Mouse (Mus musculus) stomach, embryonic 14.5 days (tissue): Measurements from ENCODE around the gene Vhl. TPM values are rescaled to one million over a fixed set of nuclear protein-coding genes. Genes with fewer than 3 reads are reported as not detected.

Experiments used
- ATAC-seq: fragments of 200-750 bp; cut with Nextera tagmentation; 2 replicates; pipeline ENCODE4 v1.8.0; 2017; ENCODE audit warnings: low read depth, moderate TSS enrichment; ENCODE audit not compliant: insufficient number of reproducible peaks, insufficient read depth, low FRiP score
- H3K27ac ChIP-seq: fragments of 300-500 bp; sonication (generic); 2 replicates; pipeline ENCODE4 v1.5.1; 2014; ENCODE audit warnings: mild to moderate bottlenecking, low read length, moderate library complexity, mixed read lengths
- H3K27me3 ChIP-seq: fragments of 300-500 bp; sonication (generic); 2 replicates; pipeline ENCODE4 v1.6.1; 2014; ENCODE audit warnings: low read length, control low read depth, mixed read lengths; ENCODE audit not compliant: control insufficient read depth, insufficient read depth
- H3K36me3 ChIP-seq: fragments of 300-500 bp; sonication (generic); 2 replicates; pipeline ENCODE4 v1.6.1; 2014; ENCODE audit warnings: mild to moderate bottlenecking, control low read depth, low read length, moderate library complexity, mixed read lengths; ENCODE audit not compliant: control insufficient read depth, insufficient read depth
- H3K4me1 ChIP-seq: fragments of 300-500 bp; sonication (generic); 2 replicates; pipeline ENCODE4 v1.6.1; 2014; ENCODE audit warnings: low read length, control low read depth, mixed read lengths; ENCODE audit not compliant: control insufficient read depth, insufficient read depth
- H3K4me2 ChIP-seq: fragments of 300-500 bp; sonication (generic); replicated peaks from 2 replicates; pipeline ENCODE4 v1.6.1; 2014; ENCODE audit warnings: low read depth, low read length, control low read depth
- H3K4me3 ChIP-seq: fragments of 300-500 bp; sonication (generic); 2 replicates; pipeline ENCODE4 v1.5.1; 2014; ENCODE audit warnings: low read depth, low read length, control low read depth
- H3K9ac ChIP-seq: fragments of 300-500 bp; sonication (generic); replicated peaks from 2 replicates; pipeline ENCODE4 v1.6.1; 2014; ENCODE audit warnings: low read depth, mild to moderate bottlenecking, control low read depth, low read length, moderate library complexity, mixed read lengths
- H3K9me3 ChIP-seq: fragments of 300-500 bp; sonication (generic); 2 replicates; pipeline ENCODE4 v1.6.1; 2016; ENCODE audit warnings: low read depth, low read length, control low read depth; ENCODE audit not compliant: control insufficient read depth
- WGBS: fragments of 180-500 bp; shearing (Covaris S2); extraction: QIAGEN DNeasy Blood & Tissue Kit; methylation state at CpG from one replicate; pipeline ENCODE4 v1.1.7; 2014; 5-methylcytosine and 5-hydroxymethylcytosine counted together
- polyA plus RNA-seq: library from polyadenylated mRNA; unstranded; fragments of >200 nt; fragmentation: Nextera tagmentation; extraction: Ambion mirVana; gene quantifications from 2 replicates; pipeline ENCODE4 v1.2.1, GENCODE M21; 2014

Gene Vhl
- polyA plus RNA-seq, 1 experiment from 2014 or later = 43.5 TPM

DNA sequence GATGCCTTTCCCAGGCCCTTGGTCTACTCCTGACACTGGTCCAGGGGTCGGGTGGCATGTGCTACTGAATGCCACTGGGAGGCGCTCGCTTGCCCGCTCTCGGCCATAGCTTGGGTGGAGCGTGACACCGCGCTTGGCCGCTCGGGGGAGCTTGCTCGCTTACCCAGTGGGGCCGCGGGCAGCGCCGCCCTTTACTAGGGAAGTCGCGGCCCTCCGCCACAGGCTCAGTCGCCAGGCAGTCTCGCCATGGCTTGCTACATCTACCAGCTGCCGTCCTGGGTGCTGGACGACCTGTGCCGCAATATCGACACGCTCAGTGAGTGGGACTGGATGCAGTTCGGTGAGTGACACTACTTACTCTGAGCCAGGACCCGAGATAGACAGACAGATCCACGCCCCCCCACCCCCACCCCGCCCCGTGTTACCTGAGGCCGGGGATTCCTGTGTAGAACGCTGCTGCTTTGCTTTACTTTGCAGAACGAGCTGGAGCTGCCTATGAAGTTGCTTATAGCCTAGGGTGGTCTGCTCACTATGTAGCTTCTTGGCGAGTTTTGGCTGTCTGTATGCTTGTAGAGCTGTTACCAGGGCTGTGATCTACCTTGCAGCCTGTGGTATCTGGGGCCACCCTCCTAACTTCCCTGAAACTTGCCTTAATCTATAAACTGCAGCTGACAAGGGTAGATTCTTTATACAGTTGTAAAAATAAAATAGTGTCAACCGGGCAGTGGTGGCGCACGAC is 14.7 kb downstream of the Vhl start, which contains the start of gene Irak2:
Irak2 (plus strand) TSS at position 166 of the 739 bp plus-strand sequence.
- H3K27ac ChIP-seq = no peak within 1 kb of the TSS; the same call in 1 of the 2 replicates
- H3K4me1 ChIP-seq = 0 out of 2 replicates have a peak, but pooled peaks cover 3% of the 10 kb centered on the region
- H3K27me3 ChIP-seq = no peaks in the 10 kb centered on the region
- H3K36me3 ChIP-seq = no peaks in the 10 kb centered on the region
- peak within 1 kb of the TSS; percentile 44 for H3K4me3 ChIP-seq
- 9% methylated on average over 37 of the region's 37 CpGs for WGBS
- H3K9ac ChIP-seq = peak within 1 kb of the TSS; percentile 40
- no peaks in the 10 kb centered on the region for H3K9me3 ChIP-seq
- peak; percentile 91 for ATAC-seq
- H3K4me2 ChIP-seq = peak within 1 kb of the TSS; percentile 63

DNA sequence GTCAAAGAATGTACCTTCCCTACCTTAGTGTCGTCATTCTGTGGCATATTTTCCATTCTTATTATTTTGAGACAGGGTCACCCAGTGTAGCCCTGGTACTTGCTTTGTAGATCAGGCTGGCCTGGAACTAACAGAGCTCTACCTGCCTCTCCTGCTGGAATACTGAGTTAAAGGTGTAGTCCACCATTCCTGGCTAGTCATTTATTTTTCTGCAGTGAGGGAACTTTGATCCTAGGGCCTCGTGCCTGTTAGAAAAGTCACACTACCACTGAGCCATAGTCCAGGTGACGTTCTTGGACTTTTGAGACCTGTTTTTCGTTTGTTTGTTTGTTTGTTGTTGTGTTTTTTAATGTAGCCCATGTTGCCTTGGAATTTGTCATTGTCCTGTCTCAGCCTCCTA is 15.4 kb downstream of the Vhl start:
- Histone ChIP-seq H3K4me1 (0 out of 2 replicates have a peak, but pooled peaks cover 3% of the 10 kb centered on the region), H3K9ac (no peak overlapping the region), H3K36me3 (no peaks in the 10 kb centered on the region), H3K9me3 (no peaks in the 10 kb centered on the region), H3K4me3 (no peak overlapping the region), H3K27ac (no peak overlapping the region), H3K4me2 (no peak overlapping the region), H3K27me3 (no peaks in the 10 kb centered on the region)
- no peak for ATAC-seq
- WGBS = 83% methylated on average over 4 of the region's 4 CpGs

DNA sequence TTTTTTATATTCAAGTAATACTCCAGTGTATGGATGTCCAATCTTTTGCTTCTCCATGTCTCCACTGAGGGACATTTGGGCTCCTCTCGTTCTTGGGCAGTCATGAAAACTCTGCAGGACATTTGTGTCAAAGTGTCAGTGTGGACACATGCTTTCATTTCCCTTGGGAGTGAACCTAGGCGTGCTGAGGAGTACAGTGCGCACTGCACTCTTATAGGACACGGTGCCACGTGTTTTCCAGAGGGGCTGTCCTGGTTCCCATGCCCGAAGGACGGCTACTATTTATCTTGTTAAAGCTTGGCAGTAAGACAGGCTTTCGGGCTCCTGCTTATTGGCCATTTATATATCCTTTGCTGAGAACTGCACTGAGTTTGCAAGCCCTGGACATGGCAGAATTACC is 18.8 kb downstream of the Vhl start:
- Histone ChIP-seq H3K27me3 (no peaks in the 10 kb centered on the region), H3K36me3 (no peaks in the 10 kb centered on the region), H3K4me1 (0 out of 2 replicates have a peak, but pooled peaks cover 3% of the 10 kb centered on the region), H3K27ac (no peak overlapping the region), H3K9ac (no peak overlapping the region), H3K4me3 (no peak overlapping the region), H3K9me3 (no peaks in the 10 kb centered on the region), H3K4me2 (no peak overlapping the region)
- ATAC-seq = no peak
- WGBS = 80% methylated on average over 8 of the region's 8 CpGs

DNA sequence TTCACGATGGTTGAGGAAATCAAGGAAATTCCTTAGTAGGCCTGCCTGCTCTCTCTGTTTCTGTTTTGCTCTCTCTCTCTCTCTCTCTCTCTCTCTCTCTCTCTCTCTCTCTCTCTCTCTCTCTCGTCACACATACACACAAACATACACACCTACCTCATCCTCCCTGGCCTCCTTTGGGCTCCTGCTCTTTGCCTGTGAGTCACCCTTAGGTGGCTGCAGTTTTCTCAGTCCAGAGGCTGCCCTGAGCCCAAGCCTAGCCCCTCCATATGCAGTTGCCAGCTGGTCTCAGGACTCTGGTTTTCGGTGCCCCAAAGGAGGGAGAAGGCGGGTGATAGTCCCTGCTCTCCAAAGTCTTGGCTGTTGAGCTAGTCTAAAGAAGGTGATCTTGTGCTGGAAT is 19.3 kb downstream of the Vhl start:
- H3K4me1 ChIP-seq = 0 out of 2 replicates have a peak, but pooled peaks cover 3% of the 10 kb centered on the region
- H3K9me3 ChIP-seq = no peaks in the 10 kb centered on the region
- no peak for ATAC-seq
- no peaks in the 10 kb centered on the region for H3K36me3 ChIP-seq
- no peak overlapping the region for H3K27ac ChIP-seq
- no peak overlapping the region for H3K4me2 ChIP-seq
- no peak overlapping the region for H3K9ac ChIP-seq
- no peaks in the 10 kb centered on the region for H3K27me3 ChIP-seq
- WGBS = 74% methylated on average over 4 of the region's 4 CpGs
- H3K4me3 ChIP-seq = no peak overlapping the region

DNA sequence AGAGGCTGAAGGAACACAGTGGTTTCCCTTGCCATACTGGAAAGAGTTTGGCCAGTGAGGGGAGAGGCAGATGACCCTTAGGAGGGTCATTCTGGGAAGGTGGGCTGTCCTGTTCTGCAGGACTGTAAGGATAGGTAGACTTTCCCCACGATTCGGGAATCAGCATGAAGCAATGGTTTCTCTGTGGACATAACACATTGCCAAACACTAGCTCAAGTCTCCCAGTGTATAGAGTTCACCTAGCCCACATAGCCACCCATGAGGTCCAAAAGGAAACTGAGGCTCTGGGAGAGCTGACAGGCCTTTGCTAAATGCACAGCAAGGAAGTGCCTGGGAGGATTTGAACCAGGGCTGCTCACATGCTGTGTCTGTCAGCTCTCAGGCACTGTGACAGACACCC is 20.2 kb downstream of the Vhl start:
- no peak overlapping the region for H3K4me3 ChIP-seq
- 92% methylated on average over 2 of the region's 2 CpGs for WGBS
- H3K4me1 ChIP-seq = no peaks in the 10 kb centered on the region
- no peak overlapping the region for H3K4me2 ChIP-seq
- ATAC-seq = no peak
- H3K9ac ChIP-seq = no peak overlapping the region
- H3K9me3 ChIP-seq = no peaks in the 10 kb centered on the region
- H3K27me3 ChIP-seq = no peaks in the 10 kb centered on the region
- peak overlapping the region; percentile 15; the same call in 1 of the 2 replicates for H3K27ac ChIP-seq
- no peaks in the 10 kb centered on the region for H3K36me3 ChIP-seq

DNA sequence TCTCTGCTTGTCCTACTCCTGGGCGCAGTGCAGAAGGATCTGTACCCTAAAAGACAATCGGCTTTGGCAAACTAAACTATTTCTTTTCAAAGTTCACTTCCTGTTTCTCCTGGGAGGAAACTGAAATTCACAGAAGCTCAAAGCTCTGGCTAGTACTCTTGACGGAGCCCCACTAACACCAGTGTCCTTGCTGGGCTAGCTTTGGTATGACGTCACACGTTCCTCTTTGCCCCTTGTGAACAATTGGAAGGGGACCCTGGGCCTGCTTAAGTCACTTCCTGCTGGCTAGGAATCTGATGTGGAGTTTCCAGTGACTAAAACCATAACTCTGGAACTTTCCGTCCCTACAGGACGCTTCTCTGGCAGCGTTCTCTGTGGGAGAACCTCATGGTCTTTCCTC is 21.0 kb downstream of the Vhl start:
- Histone ChIP-seq H3K36me3 (no peaks in the 10 kb centered on the region), H3K4me3 (no peak overlapping the region), H3K9me3 (no peaks in the 10 kb centered on the region), H3K9ac (no peak overlapping the region), H3K27ac (no peak overlapping the region; the same call in 1 of the 2 replicates), H3K4me2 (no peak overlapping the region), H3K4me1 (no peaks in the 10 kb centered on the region), H3K27me3 (no peaks in the 10 kb centered on the region)
- ATAC-seq = no peak
- WGBS = 74% methylated on average over 8 of the region's 8 CpGs

DNA sequence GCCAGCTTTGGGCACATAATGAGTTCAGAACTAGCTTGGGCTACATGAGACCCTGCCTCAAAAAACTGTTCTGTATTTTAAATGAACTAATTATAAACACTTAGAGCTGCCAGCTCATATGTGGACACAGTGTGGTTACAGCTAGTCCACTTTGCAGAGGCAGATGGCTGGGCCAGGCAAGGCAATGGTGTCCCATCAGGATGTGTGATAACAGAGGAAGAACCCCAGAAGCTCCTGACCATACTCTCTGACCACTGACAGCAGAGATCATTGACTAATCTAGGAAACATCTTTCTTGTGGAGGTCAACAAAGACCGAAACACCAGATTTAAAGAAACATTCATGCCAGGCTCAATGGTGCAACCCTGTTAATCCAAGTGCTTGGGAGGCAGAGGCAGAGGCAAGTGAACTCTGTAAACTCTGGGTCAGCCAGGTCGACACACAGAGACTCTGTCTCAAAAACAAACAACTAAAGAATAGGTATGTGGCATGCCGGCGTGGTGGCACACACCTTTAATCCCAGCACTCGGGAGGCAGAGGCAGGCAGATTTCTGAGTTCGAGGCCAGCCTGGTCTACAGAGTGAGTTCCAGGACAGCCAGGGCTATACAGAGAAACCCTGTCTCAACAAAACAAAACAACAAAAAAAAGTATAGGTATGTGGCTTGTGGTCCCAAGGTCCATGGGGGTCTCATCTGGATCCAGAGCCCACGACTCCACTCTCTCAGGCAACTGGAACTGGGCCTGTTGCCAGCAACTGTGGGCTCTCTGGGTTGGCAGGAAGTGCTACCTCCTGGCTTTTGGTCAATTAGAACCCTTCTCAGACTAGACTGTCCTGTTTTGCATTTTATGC is 25.8 kb downstream of the Vhl start:
- 0 out of 2 replicates have a peak overlapping the region, but pooled peaks have one; percentile 10 for H3K27ac ChIP-seq
- H3K4me3 ChIP-seq = no peak overlapping the region
- no peaks in the 10 kb centered on the region for H3K27me3 ChIP-seq
- 85% methylated on average over 7 of the region's 7 CpGs for WGBS
- no peaks in the 10 kb centered on the region for H3K36me3 ChIP-seq
- no peak overlapping the region for H3K4me2 ChIP-seq
- no peak overlapping the region for H3K9ac ChIP-seq
- no peak for ATAC-seq
- H3K9me3 ChIP-seq = no peaks in the 10 kb centered on the region
- H3K4me1 ChIP-seq = no peaks in the 10 kb centered on the region

DNA sequence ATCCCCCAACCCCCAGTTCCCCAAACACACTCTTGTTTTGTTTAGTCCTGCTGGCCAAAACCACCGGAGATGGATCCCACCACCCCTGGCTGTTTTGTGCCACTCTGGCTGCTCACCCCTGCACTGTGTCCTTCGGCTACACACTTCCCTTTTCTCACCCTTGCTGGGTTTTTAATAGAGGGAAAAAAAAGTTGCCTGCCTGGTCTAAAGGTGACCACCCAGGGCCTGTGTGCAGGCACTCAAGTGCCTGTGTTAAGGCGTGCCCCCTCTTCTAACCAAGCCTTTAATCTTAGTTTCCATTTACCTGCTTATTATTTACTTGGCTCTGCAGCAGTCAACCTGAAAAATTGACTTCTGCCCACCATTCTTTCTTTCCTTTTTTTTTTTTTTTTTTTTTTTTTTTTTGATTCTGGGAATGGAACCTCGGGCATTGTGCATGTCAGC is 26.5 kb downstream of the Vhl start:
- WGBS = 55% methylated on average over 4 of the region's 4 CpGs
- Histone ChIP-seq H3K4me1 (no peaks in the 10 kb centered on the region), H3K9ac (no peak overlapping the region), H3K4me2 (no peak overlapping the region), H3K9me3 (no peaks in the 10 kb centered on the region), H3K27ac (0 out of 2 replicates have a peak overlapping the region, but pooled peaks have one; percentile 10), H3K4me3 (no peak overlapping the region), H3K36me3 (no peaks in the 10 kb centered on the region), H3K27me3 (no peaks in the 10 kb centered on the region)
- ATAC-seq = no peak
